Mouse (Mus musculus) forebrain, embryonic 16.5 days (tissue): ENCODE data around the gene Otud3. TPM values are rescaled to one million over a fixed set of nuclear protein-coding genes. Genes with fewer than 3 reads are reported as not detected.
"Not testable (repeated sequence)": the region's sequence is repeated elsewhere in the genome, so short reads cannot be mapped to it uniquely, and the experiment has no call there.

Experiments used
- ATAC-seq: fragments of 200-750 bp; cut with Nextera tagmentation; 2 replicates; pipeline ENCODE4 v1.8.0; 2017; ENCODE audit warnings: mild to moderate bottlenecking, moderate library complexity
- H3K27ac ChIP-seq: fragments of 300-500 bp; sonication (generic); 2 replicates; pipeline ENCODE4 v1.5.1; 2014; ENCODE audit warnings: low read length, control low read depth
- H3K27me3 ChIP-seq: fragments of 300-500 bp; sonication (generic); replicated peaks from 2 replicates; pipeline ENCODE4 v1.6.1; 2014; ENCODE audit warnings: low read length; ENCODE audit not compliant: control insufficient read depth, insufficient read depth
- H3K36me3 ChIP-seq: fragments of 300-500 bp; sonication (generic); 2 replicates; pipeline ENCODE4 v1.6.1; 2014; ENCODE audit not compliant: control insufficient read depth, insufficient read depth
- H3K4me1 ChIP-seq: fragments of 300-500 bp; sonication (generic); replicated peaks from 2 replicates; pipeline ENCODE4 v1.6.1; 2014; ENCODE audit warnings: low read length; ENCODE audit not compliant: control insufficient read depth, insufficient read depth
- H3K4me2 ChIP-seq: fragments of 300-500 bp; sonication (generic); 2 replicates; pipeline ENCODE4 v1.6.1; 2014; ENCODE audit warnings: mild to moderate bottlenecking, low read length, control low read depth
- H3K4me3 ChIP-seq: fragments of 300-500 bp; sonication (generic); replicated peaks from 2 replicates; pipeline ENCODE4 v1.5.1; 2014; ENCODE audit warnings: mild to moderate bottlenecking, low read length, control low read depth
- H3K9ac ChIP-seq: fragments of 300-500 bp; sonication (generic); replicated peaks from 2 replicates; pipeline ENCODE4 v1.6.1; 2014; ENCODE audit warnings: low read depth, low read length, control low read depth
- H3K9me3 ChIP-seq: fragments of 300-500 bp; sonication (generic); 2 replicates; pipeline ENCODE4 v1.6.1; 2016; ENCODE audit warnings: low read length; ENCODE audit not compliant: control insufficient read depth
- WGBS: fragments of 180-500 bp; shearing (Covaris S2); extraction: QIAGEN DNeasy Blood & Tissue Kit; methylation state at CpG from one replicate; pipeline ENCODE4 v1.1.7; 2014; 5-methylcytosine and 5-hydroxymethylcytosine counted together
- polyA plus RNA-seq: library from polyadenylated mRNA; unstranded; fragments of >200 nt; fragmentation: Nextera tagmentation; extraction: Ambion mirVana; gene quantifications from 2 replicates; pipeline ENCODE4 v1.2.1, GENCODE M21; 2015

Gene Otud3
- polyA plus RNA-seq, 1 experiment from 2014 or later = 2.4 TPM

DNA sequence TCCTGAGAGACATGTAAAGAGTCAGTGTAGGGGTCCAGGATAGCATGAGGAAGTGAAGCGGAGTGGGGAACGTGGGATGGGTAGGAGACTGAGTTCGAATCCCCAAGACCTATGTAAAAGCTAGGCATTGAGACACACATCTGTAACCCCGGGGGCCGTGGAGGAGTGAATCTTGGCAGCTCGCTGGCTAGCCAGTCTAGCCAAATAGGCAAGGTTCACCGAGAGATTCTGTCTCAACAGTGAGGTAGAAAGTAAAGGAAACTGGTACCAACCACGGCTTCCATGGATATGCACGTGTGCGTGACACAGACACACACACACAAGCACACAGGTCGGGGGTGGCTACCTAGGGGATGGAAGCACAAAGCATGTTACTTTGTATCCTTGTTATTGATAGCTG is 33.9 kb downstream of the Otud3 start:
- ATAC-seq = no peak
- H3K4me2 ChIP-seq = no peak overlapping the region
- no peak overlapping the region for H3K4me3 ChIP-seq
- 0 out of 2 replicates have a peak, but pooled peaks cover 3% of the 10 kb centered on the region for H3K27me3 ChIP-seq
- H3K9ac ChIP-seq = no peak overlapping the region
- H3K4me1 ChIP-seq = peaks cover 6% of the 10 kb centered on the region; the same call in 1 of the 2 replicates
- H3K36me3 ChIP-seq = no peaks in the 10 kb centered on the region
- no peaks in the 10 kb centered on the region for H3K9me3 ChIP-seq
- no peak overlapping the region for H3K27ac ChIP-seq
- 84% methylated on average over 11 of the region's 11 CpGs for WGBS

DNA sequence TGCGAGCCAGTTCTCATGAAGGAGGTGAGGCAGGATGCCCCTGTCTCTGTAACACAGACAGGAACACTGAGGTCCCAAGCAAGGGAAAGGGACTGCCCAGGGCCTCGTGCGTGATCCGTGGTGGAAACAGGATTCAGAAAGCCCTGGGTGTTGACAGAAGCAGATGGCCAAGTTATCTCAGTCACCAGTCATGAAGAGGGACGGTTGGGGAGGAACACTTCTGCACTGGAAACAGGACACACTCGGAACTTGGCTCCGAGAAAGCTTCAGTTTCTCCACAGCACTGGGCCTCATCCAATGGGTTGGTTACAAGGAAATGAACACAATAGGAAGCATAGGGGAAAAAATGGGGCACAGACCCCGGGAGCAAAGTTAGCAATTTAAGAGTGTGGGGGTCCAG is 35.0 kb downstream of the Otud3 start:
- Histone ChIP-seq H3K9ac (no peak overlapping the region), H3K4me1 (peaks cover 6% of the 10 kb centered on the region; the same call in 1 of the 2 replicates), H3K36me3 (no peaks in the 10 kb centered on the region), H3K4me3 (no peak overlapping the region), H3K4me2 (no peak overlapping the region), H3K9me3 (no peaks in the 10 kb centered on the region), H3K27me3 (0 out of 2 replicates have a peak, but pooled peaks cover 3% of the 10 kb centered on the region), H3K27ac (no peak overlapping the region)
- ATAC-seq = no peak
- 73% methylated on average over 8 of the region's 8 CpGs for WGBS

DNA sequence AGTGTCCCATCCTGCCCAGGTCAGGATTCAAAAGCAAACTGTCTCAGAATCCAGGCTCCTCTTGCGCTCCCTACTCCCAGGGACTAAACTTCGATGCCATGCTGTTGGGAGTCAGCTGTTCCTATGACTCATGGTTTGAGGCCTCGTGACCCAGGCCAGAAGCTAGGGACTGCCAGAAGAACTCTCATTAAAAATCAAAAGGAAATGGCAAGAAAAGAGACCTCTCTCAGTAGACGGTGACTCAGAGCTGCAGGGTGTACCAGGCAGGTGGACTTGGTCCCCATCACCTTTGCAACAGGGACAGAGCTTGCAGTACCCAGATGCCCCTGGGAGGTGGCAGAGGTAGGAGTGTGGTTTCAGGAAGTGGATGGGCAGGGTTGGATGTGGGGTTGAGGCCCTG is 36.0 kb downstream of the Otud3 start, which contains the start of gene Pla2g2e:
Gene Pla2g2e (plus strand): TSS at position 212 of the 400 bp plus-strand sequence.
- 81% methylated on average over 4 of the region's 4 CpGs for WGBS
- H3K27me3 ChIP-seq = 0 out of 2 replicates have a peak, but pooled peaks cover 3% of the 10 kb centered on the region
- H3K4me3 ChIP-seq = no peak within 1 kb of the TSS
- peaks cover 6% of the 10 kb centered on the region; the same call in 1 of the 2 replicates for H3K4me1 ChIP-seq
- no peak within 1 kb of the TSS for H3K27ac ChIP-seq
- no peaks in the 10 kb centered on the region for H3K9me3 ChIP-seq
- no peak within 1 kb of the TSS for H3K9ac ChIP-seq
- no peak for ATAC-seq
- no peak within 1 kb of the TSS for H3K4me2 ChIP-seq
- H3K36me3 ChIP-seq = no peaks in the 10 kb centered on the region

GRCm38 (mm10) chr4:138875986-138876385 is 37.8 kb downstream of the Otud3 start:
- H3K9me3 ChIP-seq = 0 out of 2 replicates have a peak, but pooled peaks cover 2% of the 10 kb centered on the region
- no peak overlapping the region for H3K27ac ChIP-seq
- WGBS = 93% methylated on average over 2 of the region's 2 CpGs
- no peaks in the 10 kb centered on the region for H3K36me3 ChIP-seq
- H3K27me3 ChIP-seq = no peaks in the 10 kb centered on the region
- H3K9ac ChIP-seq = no peak overlapping the region
- H3K4me2 ChIP-seq = no peak overlapping the region
- no peaks in the 10 kb centered on the region for H3K4me1 ChIP-seq
- no peak for ATAC-seq
- no peak overlapping the region for H3K4me3 ChIP-seq

- not testable (repeated sequence) for H3K9me3 ChIP-seq, H3K4me2 ChIP-seq, H3K9ac ChIP-seq, H3K27ac ChIP-seq, H3K4me1 ChIP-seq, H3K4me3 ChIP-seq, H3K36me3 ChIP-seq, H3K27me3 ChIP-seq, ATAC-seq
- 69% methylated on average over 2 of the region's 2 CpGs for WGBS
These were observed 38.5 kb downstream of the Otud3 start for GRCm38 (mm10) chr4:138875275-138875674.

DNA sequence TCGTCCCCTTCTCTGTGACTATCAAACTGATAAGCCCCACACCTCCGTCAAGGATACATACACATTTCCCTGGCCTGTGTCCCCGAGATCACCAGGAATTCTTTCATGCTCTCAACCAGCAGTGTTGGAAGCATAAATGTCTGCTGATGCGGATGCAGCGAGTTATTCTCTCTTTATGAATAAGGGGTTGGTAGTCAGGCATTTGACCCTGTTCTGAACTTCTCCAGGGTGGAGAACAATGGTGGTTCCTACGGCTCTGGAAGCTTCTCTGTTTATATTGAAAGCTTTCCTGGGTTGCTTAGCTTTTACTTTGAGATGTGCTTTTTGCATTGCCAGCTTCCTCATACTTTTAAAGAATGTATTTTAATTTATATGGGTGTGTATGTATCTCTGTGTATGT is 39.9 kb downstream of the Otud3 start, which contains the start of gene Gm13030:
Gene Gm13030 (minus strand): TSS at position 101 of the 400 bp plus-strand sequence.
- WGBS = 80% methylated on average over 6 of the region's 6 CpGs

DNA sequence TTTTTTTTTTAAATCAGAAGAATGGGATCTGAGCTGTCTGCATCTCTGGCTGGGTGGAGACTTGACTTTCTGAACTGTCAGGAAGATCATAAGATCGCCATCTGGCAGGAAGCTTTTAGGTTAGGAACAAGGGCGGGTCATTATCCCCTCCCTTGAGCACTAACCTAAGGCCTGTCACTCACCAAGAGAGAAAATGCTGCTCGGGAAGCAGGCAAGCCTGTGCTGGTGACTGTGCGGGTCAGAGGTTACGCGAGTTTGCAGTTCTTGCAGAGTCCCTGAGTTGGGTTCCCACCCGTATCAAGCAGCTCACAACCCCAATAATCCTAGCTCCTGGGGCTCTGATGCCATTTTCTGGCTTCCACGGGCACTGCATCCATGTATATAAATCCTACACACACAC is 45.1 kb downstream of the Otud3 start:
- Histone ChIP-seq H3K36me3 (no peaks in the 10 kb centered on the region), H3K9ac (no peak overlapping the region), H3K9me3 (0 out of 2 replicates have a peak, but pooled peaks cover 2% of the 10 kb centered on the region), H3K27me3 (no peaks in the 10 kb centered on the region), H3K4me2 (no peak overlapping the region), H3K4me1 (no peaks in the 10 kb centered on the region), H3K4me3 (no peak overlapping the region), H3K27ac (no peak overlapping the region)
- WGBS = 63% methylated on average over 8 of the region's 8 CpGs
- no peak for ATAC-seq

More for the DNA sequence above, 39.9 kb downstream of the Otud3 start, which contains the start of gene Gm13030:
- Histone ChIP-seq H3K36me3 (no peaks in the 10 kb centered on the region), H3K4me1 (no peaks in the 10 kb centered on the region), H3K4me2 (no peak within 1 kb of the TSS), H3K27me3 (no peaks in the 10 kb centered on the region), H3K9me3 (0 out of 2 replicates have a peak, but pooled peaks cover 2% of the 10 kb centered on the region), H3K9ac (no peak within 1 kb of the TSS), H3K27ac (no peak within 1 kb of the TSS), H3K4me3 (no peak within 1 kb of the TSS)
- ATAC-seq = no peak

DNA sequence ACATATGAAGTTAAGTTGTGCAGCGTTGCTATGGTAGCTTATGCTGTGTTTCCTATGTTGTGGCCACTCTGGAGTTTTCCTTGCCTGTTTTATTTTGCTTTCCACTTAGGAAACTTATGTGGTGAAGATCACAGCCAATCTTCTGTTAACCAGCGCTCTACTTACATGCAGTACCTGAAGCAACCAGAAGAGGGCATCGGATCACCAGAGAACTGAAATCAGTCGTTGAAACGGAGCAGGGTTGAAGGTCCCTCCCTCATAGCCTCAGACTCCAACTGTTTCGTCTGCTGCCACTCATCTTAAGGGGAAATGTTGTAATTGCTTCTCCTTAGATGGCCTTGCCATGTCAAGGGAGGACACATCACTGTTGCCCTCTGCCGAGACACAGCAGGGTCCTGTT is 47.3 kb downstream of the Otud3 start:
- Histone ChIP-seq H3K9me3 (0 out of 2 replicates have a peak, but pooled peaks cover 2% of the 10 kb centered on the region), H3K4me1 (no peaks in the 10 kb centered on the region), H3K27me3 (no peaks in the 10 kb centered on the region), H3K4me2 (no peak overlapping the region), H3K4me3 (no peak overlapping the region), H3K36me3 (no peaks in the 10 kb centered on the region), H3K27ac (no peak overlapping the region), H3K9ac (no peak overlapping the region)
- ATAC-seq = no peak
- 11% methylated on average over 7 of the region's 7 CpGs for WGBS

- Histone ChIP-seq H3K9me3 (0 out of 2 replicates have a peak, but pooled peaks cover under 1% of the 10 kb centered on the region), H3K4me2 (no peak overlapping the region), H3K4me3 (no peak overlapping the region), H3K27ac (no peak overlapping the region), H3K36me3 (no peaks in the 10 kb centered on the region), H3K27me3 (no peaks in the 10 kb centered on the region), H3K9ac (no peak overlapping the region), H3K4me1 (no peaks in the 10 kb centered on the region)
- no peak for ATAC-seq
- WGBS = 71% methylated on average over 6 of the region's 6 CpGs
These were observed 47.8 kb downstream of the Otud3 start for GRCm38 (mm10) chr4:138865991-138866390.

GRCm38 (mm10) chr4:138865092-138865491 is 48.7 kb downstream of the Otud3 start:
- H3K4me2 ChIP-seq = no peak overlapping the region
- no peaks in the 10 kb centered on the region for H3K27me3 ChIP-seq
- H3K36me3 ChIP-seq = no peaks in the 10 kb centered on the region
- 42% methylated on average over 5 of the region's 5 CpGs for WGBS
- H3K9ac ChIP-seq = no peak overlapping the region
- H3K4me3 ChIP-seq = no peak overlapping the region
- no peak overlapping the region for H3K27ac ChIP-seq
- no peak for ATAC-seq
- H3K9me3 ChIP-seq = no peaks in the 10 kb centered on the region
- peaks cover under 1% of the 10 kb centered on the region; the same call in 1 of the 2 replicates for H3K4me1 ChIP-seq
